Mouse (Mus musculus): Measurements from ENCODE around the gene Kazn.

DNA sequence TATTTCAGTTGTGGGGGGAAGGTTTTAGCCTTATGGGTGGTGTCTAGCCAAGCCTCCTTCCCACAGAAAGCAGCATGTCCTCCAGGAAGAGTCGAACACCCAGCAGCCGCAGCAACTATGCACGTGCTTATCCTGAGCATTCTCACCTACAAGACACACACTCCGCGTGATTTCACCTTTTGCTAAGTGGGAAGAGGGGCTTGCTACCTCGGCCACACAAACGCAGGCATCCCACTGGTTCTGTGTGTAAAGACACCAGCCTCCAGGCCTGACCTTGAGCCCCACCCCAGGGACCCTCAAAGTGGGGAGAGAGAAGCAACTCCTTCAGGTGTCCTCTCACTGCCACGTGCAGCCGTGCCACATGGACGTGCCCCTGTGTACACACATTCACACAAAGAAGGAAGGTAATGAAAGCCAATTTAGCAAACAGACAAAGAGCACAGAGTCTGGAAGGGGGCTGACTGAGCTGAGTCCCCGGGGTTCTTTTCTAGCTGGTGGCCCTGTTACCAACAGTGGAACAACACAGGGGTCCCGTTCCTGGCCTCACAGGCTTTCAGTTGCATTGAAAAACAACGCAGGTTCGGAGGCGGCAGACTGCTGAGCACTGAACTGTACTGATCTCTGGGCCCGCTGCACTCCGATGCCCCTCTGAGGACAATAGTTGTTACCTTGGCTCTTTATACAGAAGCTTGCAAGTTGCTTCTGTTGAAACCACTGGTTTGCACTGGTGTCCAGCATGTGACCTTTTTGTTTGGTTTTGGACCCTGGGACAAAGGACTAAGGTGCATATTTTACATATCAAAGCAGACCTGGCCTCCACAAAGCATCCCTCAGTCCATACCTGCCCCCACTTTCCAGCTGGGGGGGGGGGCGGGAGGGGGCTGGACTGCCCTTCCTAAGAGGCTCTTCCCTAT lies 170.0 kb downstream of the Kazn start:
- TF ChIP-seq CTCF (IDR thresholded peaks at IDR 0.05; ENCODE audit: low read depth), result no peak
- no peak for TF ChIP-seq EP300 (IDR thresholded peaks at IDR 0.05; ENCODE audit: low read depth)

Data from liver, postnatal 0 days (tissue).